Mouse (Mus musculus) splenic B cell, adult 2 months (primary cell): ENCODE measurements at regions not wholly inside any gene's neighbourhood (a gene's known extent, or its start where the extent isn't known, plus 50 kb on each side); places are given as distances from the start of the nearest gene placed in this dataset.

Source experiments
- DNase-seq: peaks from one replicate; pipeline ENCODE4 v3.0.0-alpha.2; 2011; ENCODE audit warnings: low read depth, low spot score
- H3K27me3 ChIP-seq: 2 replicates; pipeline ENCODE4 v1.6.1; 2012; ENCODE audit warnings: mild to moderate bottlenecking, low read length, moderate library complexity, mixed read lengths; ENCODE audit not compliant: control insufficient read depth, poor library complexity, insufficient read depth, severe bottlenecking
- H3K36me3 ChIP-seq: 2 replicates; pipeline ENCODE4 v1.6.1; 2012; ENCODE audit warnings: mild to moderate bottlenecking, low read length, moderate library complexity, mixed read lengths; ENCODE audit not compliant: control insufficient read depth, poor library complexity, insufficient read depth, severe bottlenecking

- Histone ChIP-seq H3K36me3 (no peaks in the 10 kb centered on the region), H3K27me3 (no peaks in the 10 kb centered on the region)
- DNase-seq = no peak
These were observed 1100.2 kb upstream of the Cited2 start for GRCm38 (mm10) chr10:16622821-16623220.

GRCm38 (mm10) chr10:16633236-16633635 is 1089.8 kb upstream of the Cited2 start:
- Histone ChIP-seq H3K36me3 (no peaks in the 10 kb centered on the region), H3K27me3 (no peaks in the 10 kb centered on the region)
- DNase-seq = no peak

- no peak for DNase-seq
- Histone ChIP-seq H3K27me3 (no peaks in the 10 kb centered on the region), H3K36me3 (no peaks in the 10 kb centered on the region)
These were observed 1087.6 kb upstream of the Cited2 start for GRCm38 (mm10) chr10:16635463-16635862.

GRCm38 (mm10) chr10:16637006-16637405 is 1086.0 kb upstream of the Cited2 start:
- H3K27me3 ChIP-seq = no peaks in the 10 kb centered on the region
- DNase-seq = peak; percentile 22

GRCm38 (mm10) chr10:16638111-16638510 is 1084.9 kb upstream of the Cited2 start:
- Histone ChIP-seq H3K36me3 (no peaks in the 10 kb centered on the region), H3K27me3 (no peaks in the 10 kb centered on the region)
- no peak for DNase-seq

More at GRCm38 (mm10) chr10:16637006-16637405, 1086.0 kb upstream of the Cited2 start:
- H3K36me3 ChIP-seq = no peaks in the 10 kb centered on the region

GRCm38 (mm10) chr10:16640136-16640535 is 1082.9 kb upstream of the Cited2 start:
- H3K27me3 ChIP-seq = no peaks in the 10 kb centered on the region
- H3K36me3 ChIP-seq = no peaks in the 10 kb centered on the region
- no peak for DNase-seq

- no peaks in the 10 kb centered on the region for H3K27me3 ChIP-seq
- H3K36me3 ChIP-seq = no peaks in the 10 kb centered on the region
- DNase-seq = no peak
These were observed 1072.9 kb upstream of the Cited2 start for GRCm38 (mm10) chr10:16650120-16650519.

- peak; percentile 34 for DNase-seq
- Histone ChIP-seq H3K27me3 (no peaks in the 10 kb centered on the region), H3K36me3 (no peaks in the 10 kb centered on the region)
These were observed 1070.6 kb upstream of the Cited2 start for GRCm38 (mm10) chr10:16652450-16652849.

GRCm38 (mm10) chr10:16664483-16664882 is 1058.5 kb upstream of the Cited2 start:
- Histone ChIP-seq H3K36me3 (no peaks in the 10 kb centered on the region), H3K27me3 (no peaks in the 10 kb centered on the region)
- no peak for DNase-seq

GRCm38 (mm10) chr10:16670286-16670685 is 1052.7 kb upstream of the Cited2 start:
- Histone ChIP-seq H3K36me3 (no peaks in the 10 kb centered on the region), H3K27me3 (no peaks in the 10 kb centered on the region)
- DNase-seq = no peak

- H3K27me3 ChIP-seq = no peaks in the 10 kb centered on the region
- DNase-seq = no peak
- no peaks in the 10 kb centered on the region for H3K36me3 ChIP-seq
These were observed 1042.0 kb upstream of the Cited2 start for GRCm38 (mm10) chr10:16681001-16681400.

GRCm38 (mm10) chr10:16685352-16685751 is 1037.7 kb upstream of the Cited2 start:
- Histone ChIP-seq H3K36me3 (no peaks in the 10 kb centered on the region), H3K27me3 (no peaks in the 10 kb centered on the region)
- no peak for DNase-seq

GRCm38 (mm10) chr10:16706976-16707375 is 1016.0 kb upstream of the Cited2 start:
- H3K27me3 ChIP-seq = no peaks in the 10 kb centered on the region
- H3K36me3 ChIP-seq = no peaks in the 10 kb centered on the region
- DNase-seq = no peak

GRCm38 (mm10) chr10:16713143-16713542 is 1009.9 kb upstream of the Cited2 start:
- DNase-seq = no peak
- Histone ChIP-seq H3K27me3 (no peaks in the 10 kb centered on the region), H3K36me3 (no peaks in the 10 kb centered on the region)

- Histone ChIP-seq H3K36me3 (no peaks in the 10 kb centered on the region), H3K27me3 (no peaks in the 10 kb centered on the region)
- DNase-seq = no peak
These were observed 1009.0 kb upstream of the Cited2 start for GRCm38 (mm10) chr10:16714065-16714464.

- DNase-seq = peak; percentile 1
- H3K36me3 ChIP-seq = no peaks in the 10 kb centered on the region
- no peaks in the 10 kb centered on the region for H3K27me3 ChIP-seq
These were observed 1008.5 kb upstream of the Cited2 start for GRCm38 (mm10) chr10:16714526-16714925.
